Mouse (Mus musculus): ENCODE measurements around the gene Fgfrl1. TPM values are rescaled to one million over a fixed set of nuclear protein-coding genes. Genes with fewer than 3 reads are reported as not detected.

Fgfrl1 gene
- 1 to 10 TPM; 6.1 to 7.5 TPM for total RNA-seq (2023)

GRCm38 (mm10) chr5:108692271-108692670, at the start of gene Fgfrl1:
TSS of gene Fgfrl1 (plus strand) at chr5:108692382.

DNA sequence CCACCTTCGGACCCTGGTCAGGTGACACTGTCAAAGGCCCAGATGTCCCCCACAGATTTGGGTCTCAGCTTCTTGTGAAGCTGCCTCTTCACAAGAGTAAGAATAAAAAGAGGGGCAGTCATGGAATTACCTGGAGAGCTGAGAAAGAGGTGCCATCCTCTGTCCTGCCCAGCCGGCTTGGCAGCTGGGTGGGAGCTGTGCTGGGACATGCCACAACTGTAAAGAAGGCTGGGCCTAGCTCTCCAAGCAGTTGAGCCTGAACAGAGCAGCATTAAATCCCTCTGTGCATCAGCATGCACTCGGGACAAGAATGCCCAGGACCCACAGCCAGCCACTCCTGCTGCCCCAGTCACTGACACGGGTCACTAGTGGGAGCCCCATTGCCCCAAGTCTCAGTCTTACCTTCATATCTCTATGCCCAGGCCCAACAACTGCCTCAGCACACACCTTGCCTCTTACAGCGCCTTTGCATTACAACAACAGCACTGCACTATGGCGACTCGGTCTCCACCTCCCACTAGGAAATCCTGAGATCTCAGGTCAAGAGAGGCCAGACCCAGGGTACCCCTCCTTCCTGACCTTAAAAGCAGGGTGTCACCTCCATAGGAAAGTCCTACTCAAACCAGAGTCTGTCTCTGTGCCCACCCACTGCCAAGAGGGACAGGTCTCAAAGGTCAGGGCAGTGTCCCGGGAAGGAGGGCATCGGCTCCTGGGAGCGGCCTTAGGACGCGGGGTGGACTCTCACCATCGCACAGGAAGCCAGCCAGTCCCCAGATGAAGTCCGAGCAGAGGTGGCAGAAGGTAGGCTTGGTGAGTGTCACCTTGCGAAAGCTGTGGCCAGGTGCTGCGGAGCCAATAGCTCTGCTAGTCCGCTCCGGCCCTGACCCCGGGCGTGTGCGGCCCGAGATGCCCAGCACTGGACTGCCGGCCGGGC, 32.2 kb upstream of the Fgfrl1 start, which contains the start of gene Idua:
TSS of gene Idua (plus strand) at position 634 of the 934 bp plus-strand sequence.

GRCm38 (mm10) chr5:108668977-108669936, 22.9 kb upstream of the Fgfrl1 start, which contains the start of gene Dgkq:
TSS of gene Dgkq (minus strand) at chr5:108669672.

GRCm38 (mm10) chr5:108675251-108675816, 16.8 kb upstream of the Fgfrl1 start, which contains the start of gene Slc26a1:
TSS of gene Slc26a1 (minus strand) at chr5:108675569.

Other genes starting within 250 kb of the Fgfrl1 start
- gene Mfsd7a, start 243.5 kb upstream of the Fgfrl1 start, total RNA-seq (2023) = not detected
- 10 to 100 TPM; 21.0 to 43.3 TPM for gene Pcgf3, start 231.2 kb upstream of the Fgfrl1 start, total RNA-seq (2023)
- gene Cplx1, start 142.4 kb upstream of the Fgfrl1 start, total RNA-seq (2023) = not detected
- gene Gak, start 62.6 kb upstream of the Fgfrl1 start, total RNA-seq (2023) = 100 to 1,000 TPM; 144 to 150 TPM
- gene Tmem175, start 62.6 kb upstream of the Fgfrl1 start, total RNA-seq (2023) = 10 to 100 TPM; 26.7 to 27.1 TPM
- gene Idua, start 32.1 kb upstream of the Fgfrl1 start, total RNA-seq (2023) = 10 to 100 TPM; 30.9 to 44.8 TPM
- 10 to 100 TPM; 47.0 to 56.2 TPM for gene Dgkq, start 22.7 kb upstream of the Fgfrl1 start, total RNA-seq (2023)
- gene Slc26a1, start 16.8 kb upstream of the Fgfrl1 start, total RNA-seq (2023) = not detected
- not detected for gene Rnf212, start 82.6 kb downstream of the Fgfrl1 start, total RNA-seq (2023)
- not detected for gene Tmed11, start 103.0 kb downstream of the Fgfrl1 start, total RNA-seq (2023)
- not detected for gene Vmn2r8, start 116.5 kb downstream of the Fgfrl1 start, total RNA-seq (2023)
- gene Vmn2r9, start 160.2 kb downstream of the Fgfrl1 start, total RNA-seq (2023) = not detected